Mouse (Mus musculus) spleen, adult 2 months (tissue): ENCODE measurements around the gene N4bp3.

Experiments used
- CTCF ChIP-seq: fragments of 200-500 bp; IDR thresholded peaks from 2 replicates; pipeline ENCODE4 v1.5.1; 2011; ENCODE audit warnings: mild to moderate bottlenecking, inconsistent platforms; ENCODE audit not compliant: insufficient read depth, insufficient read length, insufficient replicate concordance; ENCODE audit errors: extremely low read depth
- POLR2A ChIP-seq: fragments of 200-500 bp; IDR thresholded peaks from 2 replicates; pipeline ENCODE4 v1.6.1; 2011; ENCODE audit warnings: low read depth, low read length, inconsistent platforms

- no peak for TF ChIP-seq POLR2A
- no peak for TF ChIP-seq CTCF
Observed at GRCm38 (mm10) chr11:51594715-51595350, 55.8 kb downstream of the N4bp3 start.
